Mouse (Mus musculus): ENCODE data around the gene Slc7a11.

DNA sequence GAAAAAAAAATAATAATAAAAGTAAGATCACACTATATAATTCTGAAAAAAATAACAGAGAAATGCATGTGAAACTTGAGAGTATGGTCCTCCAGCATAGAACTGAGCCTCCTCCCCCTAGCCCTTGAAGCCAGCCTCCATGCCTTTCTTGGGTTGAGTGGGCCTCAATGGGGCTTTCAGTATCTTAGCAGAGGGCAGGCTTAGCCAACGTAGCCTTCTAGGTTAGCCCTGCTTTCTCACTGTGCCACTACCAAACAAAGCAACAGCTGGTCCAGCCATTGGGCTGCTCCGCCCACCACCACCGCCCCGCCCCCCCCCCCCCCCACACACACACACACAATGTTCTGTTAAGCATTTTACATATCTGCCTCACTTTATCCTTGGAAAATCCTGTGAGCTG, 56.1 kb downstream of the Slc7a11 start:
- no peak for TF ChIP-seq CTCF (IDR thresholded peaks at IDR 0.05; ENCODE audit: low read depth)
- no peak for TF ChIP-seq EP300 (IDR thresholded peaks at IDR 0.05; ENCODE audit: low read depth)

All from heart, postnatal 0 days (tissue).